Mouse (Mus musculus): ENCODE results near the gene Vps29.
"Not testable (repeated sequence)": the region's sequence is repeated elsewhere in the genome, so short reads cannot be mapped to it uniquely, and the experiment has no call there.

Gene Vps29

GRCm38 (mm10) chr5:122353807-122354491, at the start of gene Vps29, which contains the start of gene Rad9b:
Gene Vps29, plus strand, starts transcription at chr5:122354369.
Gene Rad9b, minus strand, starts transcription at chr5:122354233.
- DNase-seq, result peak; percentile 100

GRCm38 (mm10) chr5:122304541-122304940, 49.6 kb upstream of the Vps29 start:
- DNase-seq, result no peak

GRCm38 (mm10) chr5:122305472-122305871, 48.7 kb upstream of the Vps29 start:
- DNase-seq, result no peak

GRCm38 (mm10) chr5:122306536-122306935, 47.6 kb upstream of the Vps29 start:
- DNase-seq, result no peak

- no peak for DNase-seq
Observed at GRCm38 (mm10) chr5:122310699-122311098, 43.5 kb upstream of the Vps29 start.

GRCm38 (mm10) chr5:122311692-122312091, 42.5 kb upstream of the Vps29 start:
- DNase-seq, result no peak

GRCm38 (mm10) chr5:122312346-122312745, 41.8 kb upstream of the Vps29 start:
- DNase-seq, result no peak

GRCm38 (mm10) chr5:122312942-122313684, 41.1 kb upstream of the Vps29 start:
- DNase-seq, result no peak

GRCm38 (mm10) chr5:122314966-122315667, 39.1 kb upstream of the Vps29 start:
- peak; percentile 17 for DNase-seq

GRCm38 (mm10) chr5:122317329-122318045, 36.7 kb upstream of the Vps29 start:
- no peak for DNase-seq

GRCm38 (mm10) chr5:122318100-122318499, 36.1 kb upstream of the Vps29 start:
- DNase-seq, result peak; percentile 25

GRCm38 (mm10) chr5:122318976-122319375, 35.2 kb upstream of the Vps29 start:
- DNase-seq, result not testable (repeated sequence)

GRCm38 (mm10) chr5:122319474-122320204, 34.5 kb upstream of the Vps29 start:
- DNase-seq, result no peak

- DNase-seq, result no peak
Observed at GRCm38 (mm10) chr5:122320205-122320781, 33.9 kb upstream of the Vps29 start.

- DNase-seq, result peak; percentile 22
Observed at GRCm38 (mm10) chr5:122323523-122323922, 30.6 kb upstream of the Vps29 start.

GRCm38 (mm10) chr5:122324608-122325431, 29.3 kb upstream of the Vps29 start:
- DNase-seq, result no peak

- no peak for DNase-seq
Observed at GRCm38 (mm10) chr5:122325477-122325876, 28.7 kb upstream of the Vps29 start.

- DNase-seq, result no peak
Observed at GRCm38 (mm10) chr5:122327283-122327682, 26.9 kb upstream of the Vps29 start.

- DNase-seq, result no peak
Observed at GRCm38 (mm10) chr5:122330269-122330668, 23.9 kb upstream of the Vps29 start.

GRCm38 (mm10) chr5:122334682-122335081, 19.5 kb upstream of the Vps29 start:
- DNase-seq, result no peak
